Mouse (Mus musculus) stomach, embryonic 14.5 days (tissue): ENCODE data around the gene Nedd8. TPM values are rescaled to one million over a fixed set of nuclear protein-coding genes. Genes with fewer than 3 reads are reported as not detected.

Experiments
- ATAC-seq: fragments of 200-750 bp; cut with Nextera tagmentation; 2 replicates; pipeline ENCODE4 v1.8.0; 2017; ENCODE audit warnings: low read depth, moderate TSS enrichment; ENCODE audit not compliant: insufficient number of reproducible peaks, insufficient read depth, low FRiP score
- H3K27ac ChIP-seq: fragments of 300-500 bp; sonication (generic); 2 replicates; pipeline ENCODE4 v1.5.1; 2014; ENCODE audit warnings: mild to moderate bottlenecking, low read length, moderate library complexity, mixed read lengths
- H3K27me3 ChIP-seq: fragments of 300-500 bp; sonication (generic); 2 replicates; pipeline ENCODE4 v1.6.1; 2014; ENCODE audit warnings: low read length, control low read depth, mixed read lengths; ENCODE audit not compliant: control insufficient read depth, insufficient read depth
- H3K36me3 ChIP-seq: fragments of 300-500 bp; sonication (generic); 2 replicates; pipeline ENCODE4 v1.6.1; 2014; ENCODE audit warnings: mild to moderate bottlenecking, control low read depth, low read length, moderate library complexity, mixed read lengths; ENCODE audit not compliant: control insufficient read depth, insufficient read depth
- H3K4me1 ChIP-seq: fragments of 300-500 bp; sonication (generic); 2 replicates; pipeline ENCODE4 v1.6.1; 2014; ENCODE audit warnings: low read length, control low read depth, mixed read lengths; ENCODE audit not compliant: control insufficient read depth, insufficient read depth
- H3K4me2 ChIP-seq: fragments of 300-500 bp; sonication (generic); replicated peaks from 2 replicates; pipeline ENCODE4 v1.6.1; 2014; ENCODE audit warnings: low read depth, low read length, control low read depth
- H3K4me3 ChIP-seq: fragments of 300-500 bp; sonication (generic); 2 replicates; pipeline ENCODE4 v1.5.1; 2014; ENCODE audit warnings: low read depth, low read length, control low read depth
- H3K9ac ChIP-seq: fragments of 300-500 bp; sonication (generic); replicated peaks from 2 replicates; pipeline ENCODE4 v1.6.1; 2014; ENCODE audit warnings: low read depth, mild to moderate bottlenecking, control low read depth, low read length, moderate library complexity, mixed read lengths
- H3K9me3 ChIP-seq: fragments of 300-500 bp; sonication (generic); 2 replicates; pipeline ENCODE4 v1.6.1; 2016; ENCODE audit warnings: low read depth, low read length, control low read depth; ENCODE audit not compliant: control insufficient read depth
- WGBS: fragments of 180-500 bp; shearing (Covaris S2); extraction: QIAGEN DNeasy Blood & Tissue Kit; methylation state at CpG from one replicate; pipeline ENCODE4 v1.1.7; 2014; 5-methylcytosine and 5-hydroxymethylcytosine counted together
- polyA plus RNA-seq: library from polyadenylated mRNA; unstranded; fragments of >200 nt; fragmentation: Nextera tagmentation; extraction: Ambion mirVana; gene quantifications from 2 replicates; pipeline ENCODE4 v1.2.1, GENCODE M21; 2014

Nedd8 gene
- polyA plus RNA-seq, 1 experiment from 2014 or later, result 580 TPM

DNA sequence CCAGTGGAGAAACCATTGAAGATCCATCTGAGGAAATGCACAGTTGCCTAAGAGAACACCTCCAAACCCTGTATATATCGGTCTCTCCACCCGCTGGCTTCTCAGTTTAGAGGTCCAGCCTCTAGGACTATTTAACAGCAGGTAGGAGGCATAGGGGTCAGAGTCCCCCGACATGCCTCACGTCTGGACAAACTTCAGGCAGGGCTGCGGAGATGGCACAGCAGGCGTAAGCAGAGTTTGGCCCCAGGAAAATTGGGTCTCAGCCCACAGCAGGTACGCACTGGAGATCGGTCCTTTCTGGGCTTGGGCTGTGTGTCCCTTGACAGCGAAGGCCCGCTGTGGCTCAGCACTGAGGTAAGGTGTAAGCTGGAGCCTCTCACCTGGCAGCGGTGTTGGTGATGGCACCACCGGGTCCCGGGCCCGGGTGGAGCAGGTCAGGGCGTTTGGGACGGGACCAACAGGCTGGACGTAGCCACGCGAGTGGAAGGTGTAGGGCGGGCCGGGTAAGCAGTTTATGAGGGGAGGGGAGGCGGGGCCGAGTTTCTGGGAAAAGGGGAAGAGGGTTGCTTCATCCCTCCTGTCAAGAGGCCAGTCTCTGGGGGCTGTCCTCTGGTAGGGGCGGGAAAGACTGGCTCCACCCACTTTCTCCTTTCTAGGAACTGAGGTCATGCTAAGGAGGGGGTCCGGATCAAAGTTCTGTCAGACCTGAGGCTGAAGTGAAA is 41.2 kb upstream of the Nedd8 start:
- 15% methylated on average over 25 of the region's 25 CpGs for WGBS
- Histone ChIP-seq H3K4me1 (no peaks in the 10 kb centered on the region; the same call in 1 of the 2 replicates), H3K27ac (peak overlapping the region; percentile 40; the same call in 1 of the 2 replicates), H3K4me3 (peak overlapping the region; percentile 18; the same call in 1 of the 2 replicates), H3K9me3 (no peaks in the 10 kb centered on the region), H3K9ac (0 out of 2 replicates have a peak overlapping the region, but pooled peaks have one; percentile 10), H3K27me3 (no peaks in the 10 kb centered on the region), H3K36me3 (peaks cover 10% of the 10 kb centered on the region), H3K4me2 (peak overlapping the region; percentile 41)
- ATAC-seq, result 0 out of 2 replicates have a peak, but pooled peaks have one; percentile 17

DNA sequence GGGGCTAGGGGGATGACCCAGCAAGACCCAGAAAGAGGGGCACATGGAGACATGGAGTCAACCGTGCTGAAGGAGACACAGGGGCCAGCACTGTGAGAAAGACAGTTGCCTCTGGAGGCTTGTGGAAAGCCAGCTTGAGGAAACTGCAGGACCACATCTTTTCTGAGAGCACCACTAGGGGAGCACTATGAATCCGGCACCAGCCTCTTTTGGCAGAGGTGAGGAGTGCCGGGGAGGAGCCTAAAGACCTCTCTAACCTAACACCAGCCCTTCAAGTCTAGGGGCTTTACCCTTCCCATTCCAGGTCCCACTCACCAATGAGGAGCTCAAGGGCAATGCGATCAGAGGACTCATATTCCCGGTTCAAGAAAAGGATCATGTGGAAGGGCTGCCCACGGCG is 39.9 kb upstream of the Nedd8 start:
- H3K4me1 ChIP-seq, result no peaks in the 10 kb centered on the region; the same call in 1 of the 2 replicates
- peak overlapping the region; percentile 7; the same call in 1 of the 2 replicates for H3K27ac ChIP-seq
- H3K36me3 ChIP-seq, result 0 out of 2 replicates have a peak, but pooled peaks cover 4% of the 10 kb centered on the region
- 82% methylated on average over 7 of the region's 7 CpGs for WGBS
- no peak overlapping the region for H3K4me3 ChIP-seq
- no peak overlapping the region for H3K9ac ChIP-seq
- no peak for ATAC-seq
- H3K9me3 ChIP-seq, result no peaks in the 10 kb centered on the region
- 0 out of 2 replicates have a peak overlapping the region, but pooled peaks have one; percentile 7 for H3K4me2 ChIP-seq
- no peaks in the 10 kb centered on the region for H3K27me3 ChIP-seq

DNA sequence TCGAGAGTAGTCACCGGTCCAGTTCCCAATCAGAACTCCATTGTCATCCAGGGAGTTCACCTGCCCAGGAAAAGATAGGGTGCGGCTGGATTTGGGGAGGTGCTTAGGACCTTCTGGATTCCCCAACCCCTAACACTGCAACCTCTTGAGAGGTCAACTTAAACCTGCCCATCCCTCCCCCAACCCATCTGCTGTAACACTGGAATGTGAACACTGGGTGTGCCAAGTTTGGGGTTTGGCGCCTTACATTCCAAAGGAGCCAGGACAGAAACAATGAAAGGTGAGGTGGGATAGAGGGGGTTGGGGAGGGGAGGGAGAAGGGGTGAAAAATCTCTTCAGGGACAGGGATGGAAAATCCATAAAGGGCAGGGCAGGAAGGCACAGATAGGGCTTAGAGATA is 37.6 kb upstream of the Nedd8 start:
- H3K4me2 ChIP-seq, result no peak overlapping the region
- no peak for ATAC-seq
- no peaks in the 10 kb centered on the region for H3K36me3 ChIP-seq
- H3K9me3 ChIP-seq, result no peaks in the 10 kb centered on the region
- no peaks in the 10 kb centered on the region; the same call in 1 of the 2 replicates for H3K4me1 ChIP-seq
- WGBS, result 74% methylated on average over 4 of the region's 4 CpGs
- H3K9ac ChIP-seq, result no peak overlapping the region
- H3K4me3 ChIP-seq, result no peak overlapping the region
- H3K27ac ChIP-seq, result no peak overlapping the region
- H3K27me3 ChIP-seq, result no peaks in the 10 kb centered on the region

DNA sequence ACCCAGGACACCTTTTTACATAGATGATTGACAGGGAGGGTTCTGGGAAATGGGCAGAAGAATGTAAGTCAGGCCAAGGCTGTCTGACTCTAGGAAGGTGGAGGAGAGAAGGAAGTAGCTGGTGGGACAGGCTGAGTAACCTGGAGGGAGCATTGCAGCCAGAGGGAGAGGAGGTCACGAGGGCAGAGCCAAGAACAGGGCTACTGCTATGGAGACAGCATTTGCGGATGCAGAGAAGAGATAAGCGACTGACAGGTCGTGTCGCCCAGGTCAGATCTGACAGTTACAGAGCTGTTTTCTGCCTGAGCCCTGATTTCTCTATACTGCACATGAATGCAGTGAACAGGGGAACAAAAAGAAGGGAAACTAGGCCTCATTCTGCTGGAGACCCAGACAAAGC is 35.5 kb upstream of the Nedd8 start:
- H3K4me3 ChIP-seq, result no peak overlapping the region
- H3K27me3 ChIP-seq, result no peaks in the 10 kb centered on the region
- no peaks in the 10 kb centered on the region for H3K4me1 ChIP-seq
- no peak for ATAC-seq
- H3K27ac ChIP-seq, result no peak overlapping the region
- 67% methylated on average over 5 of the region's 5 CpGs for WGBS
- H3K4me2 ChIP-seq, result no peak overlapping the region
- H3K9ac ChIP-seq, result no peak overlapping the region
- no peaks in the 10 kb centered on the region for H3K36me3 ChIP-seq
- H3K9me3 ChIP-seq, result no peaks in the 10 kb centered on the region

DNA sequence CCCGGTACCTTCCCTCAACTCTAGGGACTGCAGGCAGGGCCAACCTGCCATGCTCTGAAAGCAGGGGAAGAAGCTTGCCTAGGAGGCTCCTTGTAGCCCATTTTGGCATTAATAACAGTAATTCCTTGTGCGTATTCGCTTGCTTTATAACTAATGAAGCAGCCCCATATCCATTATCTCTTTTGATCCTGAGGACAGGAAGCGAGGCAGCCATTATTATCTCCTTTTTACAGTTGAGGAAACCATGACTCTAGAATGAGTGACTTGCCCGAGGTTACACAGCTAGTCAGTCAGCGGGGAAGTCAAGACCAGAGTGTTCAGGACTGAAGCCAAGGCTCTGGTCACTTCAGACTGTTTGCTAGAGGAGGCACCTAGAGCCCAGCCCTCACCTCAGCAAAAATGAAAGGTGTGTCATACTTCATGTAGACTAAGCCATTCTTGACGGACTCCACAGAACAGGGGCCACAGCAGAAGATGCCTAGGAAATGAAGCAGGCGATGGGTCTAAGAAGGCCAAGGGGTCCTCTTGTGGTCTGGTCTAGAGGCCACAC is 34.2 kb upstream of the Nedd8 start:
- H3K4me2 ChIP-seq, result no peak overlapping the region
- WGBS, result 86% methylated on average over 8 of the region's 8 CpGs
- H3K9me3 ChIP-seq, result no peaks in the 10 kb centered on the region
- no peaks in the 10 kb centered on the region for H3K36me3 ChIP-seq
- no peak overlapping the region for H3K4me3 ChIP-seq
- H3K27me3 ChIP-seq, result no peaks in the 10 kb centered on the region
- H3K27ac ChIP-seq, result no peak overlapping the region
- ATAC-seq, result no peak
- H3K9ac ChIP-seq, result no peak overlapping the region
- no peaks in the 10 kb centered on the region for H3K4me1 ChIP-seq

DNA sequence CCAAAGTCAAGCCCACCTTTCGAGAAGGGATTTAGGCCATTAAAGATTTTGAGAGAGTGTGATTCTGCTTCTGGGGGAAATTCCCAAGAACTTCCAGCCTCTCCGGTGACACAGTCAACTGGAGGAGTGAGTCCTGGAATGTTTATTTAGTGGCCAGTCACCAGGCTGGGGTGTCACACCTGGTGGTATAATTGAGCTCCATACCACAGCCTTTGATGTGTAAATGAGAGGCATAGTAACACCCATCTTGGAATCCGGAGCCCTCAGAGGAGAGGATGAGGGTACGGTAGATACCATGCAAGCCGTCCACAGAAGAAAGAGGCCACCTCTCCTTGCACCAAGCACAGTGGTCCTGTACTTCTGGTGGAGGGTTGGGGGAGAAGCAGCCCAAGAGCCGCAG is 30.8 kb upstream of the Nedd8 start:
- WGBS, result 46% methylated on average over 6 of the region's 6 CpGs
- ATAC-seq, result no peak
- Histone ChIP-seq H3K27me3 (no peaks in the 10 kb centered on the region), H3K4me1 (no peaks in the 10 kb centered on the region), H3K27ac (no peak overlapping the region), H3K4me2 (no peak overlapping the region), H3K9ac (no peak overlapping the region), H3K36me3 (no peaks in the 10 kb centered on the region), H3K9me3 (no peaks in the 10 kb centered on the region), H3K4me3 (no peak overlapping the region)

DNA sequence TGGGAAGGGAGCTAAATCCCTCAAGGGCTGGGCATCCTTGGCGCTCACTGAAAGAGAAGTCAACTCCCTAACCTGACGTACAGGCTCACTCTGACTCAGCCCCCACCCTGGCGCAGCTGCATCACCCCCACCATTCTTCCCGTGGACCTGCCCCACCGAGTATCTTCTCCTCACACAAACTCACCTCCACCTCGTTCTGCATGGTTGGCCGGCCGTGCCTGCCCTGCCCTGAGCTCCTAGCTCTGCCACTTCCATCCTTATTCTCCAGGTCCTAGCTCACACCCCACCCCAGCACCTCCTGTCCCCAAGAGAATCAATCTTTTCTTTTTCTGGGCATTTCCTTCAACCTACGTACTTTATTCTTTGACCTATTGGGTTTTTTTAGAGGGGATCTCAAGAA is 29.2 kb upstream of the Nedd8 start:
- Histone ChIP-seq H3K4me3 (no peak overlapping the region), H3K27ac (no peak overlapping the region), H3K4me2 (no peak overlapping the region), H3K4me1 (no peaks in the 10 kb centered on the region), H3K9me3 (no peaks in the 10 kb centered on the region), H3K36me3 (no peaks in the 10 kb centered on the region), H3K9ac (no peak overlapping the region), H3K27me3 (no peaks in the 10 kb centered on the region)
- no peak for ATAC-seq
- 67% methylated on average over 9 of the region's 9 CpGs for whole genome bisulfite sequencing

DNA sequence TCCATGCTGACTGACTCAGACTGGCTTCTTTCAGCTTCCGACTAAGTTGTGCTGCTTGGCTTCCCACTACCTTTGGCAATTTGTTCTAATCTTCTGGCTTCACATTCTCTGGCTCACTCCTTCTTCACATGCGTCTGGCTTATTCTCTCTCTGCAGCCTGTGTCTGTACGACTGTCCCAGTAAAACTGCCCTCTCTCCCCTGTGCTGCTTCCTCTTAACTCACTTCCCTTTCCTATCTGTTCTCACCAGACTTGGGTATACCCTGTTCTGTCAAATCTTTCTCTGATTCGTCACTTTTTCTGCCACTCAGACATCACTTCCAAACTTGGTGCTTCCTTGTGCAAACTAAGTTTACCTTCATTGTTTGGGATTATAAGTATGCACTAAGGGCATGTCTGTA is 25.3 kb upstream of the Nedd8 start:
- H3K4me3 ChIP-seq, result no peak overlapping the region
- H3K36me3 ChIP-seq, result no peaks in the 10 kb centered on the region
- no peak overlapping the region for H3K4me2 ChIP-seq
- no peak overlapping the region for H3K9ac ChIP-seq
- WGBS, result 80% methylated on average over 4 of the region's 4 CpGs
- no peaks in the 10 kb centered on the region for H3K4me1 ChIP-seq
- H3K27ac ChIP-seq, result no peak overlapping the region
- no peaks in the 10 kb centered on the region for H3K9me3 ChIP-seq
- H3K27me3 ChIP-seq, result no peaks in the 10 kb centered on the region
- no peak for ATAC-seq
